ENCODE assay signal across 16 mouse cellular contexts in the genomic region with DNA sequence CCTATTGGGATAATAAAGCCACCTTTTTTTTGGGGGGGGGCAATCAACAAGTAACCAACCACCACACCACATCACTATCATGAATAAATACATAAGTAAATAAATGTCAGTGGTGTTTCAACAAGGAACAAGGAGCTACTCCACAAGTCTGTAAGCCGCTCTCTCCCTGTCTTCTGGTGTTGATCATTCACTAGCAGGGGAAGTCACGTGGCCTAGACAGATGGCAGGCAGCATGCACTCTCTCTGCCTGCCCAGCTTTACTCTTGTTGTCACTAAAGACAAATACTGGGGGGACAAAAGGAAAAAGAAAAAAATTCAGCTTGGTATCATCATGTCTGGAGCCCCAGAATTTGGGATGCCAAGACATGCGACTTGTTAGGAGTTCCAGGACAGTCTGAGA. TPM values are rescaled to one million over a fixed set of nuclear protein-coding genes. Genes with fewer than 3 reads are reported as not detected.
DNase-seq lines count a peak whose midpoint lies in the region; ATAC-seq and TF ChIP-seq lines count a peak whose summit lies in the region.
"Had no signal": no experiment of that assay in that cellular context is flagged by ENCODE, and none has a peak within 500 bp of the region (broad histone marks: within the 10 kb centered on the region; RNA-seq: fewer than 3 reads in every experiment).

No protein-coding gene starts in this region.

- H3K9me3 ChIP-seq in ES-Bruce4 (replicated peaks; ENCODE audit: control insufficient read depth, insufficient read depth, low read length, poor library complexity, severe bottlenecking): no peaks in the 10 kb centered on the region
- H3K9me3 ChIP-seq: hindbrain, embryonic 13.5 days; neural tube, embryonic 12.5 days had no signal

- H3K27ac ChIP-seq in layer of hippocampus, adult 2 months: peak overlapping the region; percentile 51; the same call in 1 of the 2 replicates
- H3K27ac ChIP-seq in ES-Bruce4 (ENCODE audit: insufficient read depth, low read length): no peak overlapping the region
- H3K27ac ChIP-seq: hindbrain, embryonic 13.5 days; neural tube, embryonic 12.5 days had no signal

- H3K4me1 ChIP-seq in ES-Bruce4 (ENCODE audit: control insufficient read depth, insufficient read depth, low read length): peaks cover 8% of the 10 kb centered on the region

- no peak overlapping the region for H3K4me3 ChIP-seq in layer of hippocampus, adult 2 months
- H3K4me3 ChIP-seq in ES-Bruce4 (ENCODE audit: low read depth, low read length): no peak overlapping the region
- H3K4me3 ChIP-seq: erythroblast, embryonic 14.5 days; hindbrain, embryonic 13.5 days; neural tube, embryonic 12.5 days had no signal

- TF ChIP-seq POLR2A in ES-Bruce4 (IDR thresholded peaks at IDR 0.05; ENCODE audit: insufficient read depth, low read length): no peak

- H3K27me3 ChIP-seq in ES-Bruce4 (ENCODE audit: control insufficient read depth, insufficient read depth, low read length, poor library complexity, severe bottlenecking): no peaks in the 10 kb centered on the region
- H3K27me3 ChIP-seq: neural tube, embryonic 12.5 days had no signal

- 0 out of 2 replicates have a peak, but pooled peaks have one; percentile 43 for TF ChIP-seq EP300 in ES-Bruce4 (IDR thresholded peaks at IDR 0.05; ENCODE audit: insufficient read depth, low read depth, low read length)

- no peak for ATAC-seq in granulocyte monocyte progenitor cell, adult 5-6 weeks (replicated peaks; ENCODE audit: poor library complexity, severe bottlenecking)

- intact Hi-C loops in heart, postnatal 14 days (cut with DNase I): no loop called here
- intact Hi-C loops in heart, postnatal 25 days (cut with DNase I): no loop called here

- no peak overlapping the region for H3K9ac ChIP-seq in ES-Bruce4 (ENCODE audit: low read depth, poor library complexity, severe bottlenecking)
- H3K9ac ChIP-seq: hindbrain, embryonic 13.5 days; neural tube, embryonic 12.5 days had no signal

- DNase-seq in layer of hippocampus, adult 2 months (ENCODE audit: low spot score in 2 of 2): peak; percentile 47 to 63
- DNase-seq in layer of hippocampus, adult 9-10 months (ENCODE audit: low spot score): no peak
- peak; percentile 77 for DNase-seq in cerebellum, adult 11-12 months
- peak; percentile 82 for DNase-seq in kidney, adult 9 months
- DNase-seq in heart, postnatal 14 days: no peak
- DNase-seq in heart, postnatal 25 days (ENCODE audit: low spot score): no peak
- DNase-seq: gastrocnemius, postnatal 36 days; liver; lung, postnatal 4 days; right cerebral cortex, postnatal 4 days had no signal

- TF ChIP-seq CTCF in layer of hippocampus, adult 2 months (conservative IDR thresholded peaks at IDR 0.05): no peak
- no peak for TF ChIP-seq CTCF in ES-Bruce4 (IDR thresholded peaks at IDR 0.05; ENCODE audit: low read depth, low read length)

- H3K36me3 ChIP-seq in ES-Bruce4 (ENCODE audit: control insufficient read depth, insufficient read depth, low read length, poor library complexity, severe bottlenecking): peaks cover 3% of the 10 kb centered on the region; the same call in 1 of the 2 replicates
- H3K36me3 ChIP-seq: hindbrain, embryonic 13.5 days; neural tube, embryonic 12.5 days had no signal

RNA-seq across cellular contexts. Expression of a gene that starts 2.9 kb away (rescaled TPM):
- total RNA-seq in layer of hippocampus, adult 2 months (2021): 10 to 100 TPM; 55.1 to 55.8 TPM
- 79.9 and 89.5 TPM in 2 replicates for polyA plus RNA-seq in ES-Bruce4 (2011; ENCODE audit: insufficient read depth, insufficient read length, low read depth, missing spikeins)
- 10 to 100 TPM; 21.4 to 21.7 TPM for total RNA-seq in heart, postnatal 14 days (2021)
- 10 to 100 TPM; 14.3 to 18.4 TPM for total RNA-seq in heart, postnatal 25 days (2021)
- 13.3 and 14.7 TPM in 2 replicates for total RNA-seq in granulocyte monocyte progenitor cell, adult 5-6 weeks (2014; fragmentation: Nextera tagmentation)
- 12.1 and 13.0 TPM in 2 replicates for total RNA-seq in granulocyte monocyte progenitor cell, adult 5-6 weeks (2017)

RNA-seq across cellular contexts. Expression of a gene that starts 25.5 kb away (rescaled TPM):
- 10 to 100 TPM; 46.2 to 46.9 TPM for total RNA-seq in layer of hippocampus, adult 2 months (2021)
- 11.7 and 13.5 TPM in 2 replicates for polyA plus RNA-seq in ES-Bruce4 (2011; ENCODE audit: insufficient read depth, insufficient read length, low read depth, missing spikeins)
- 10 to 100 TPM; 91.4 to 98.7 TPM for total RNA-seq in heart, postnatal 14 days (2021)
- 10 to 100 TPM; 88.8 to 90.4 TPM for total RNA-seq in heart, postnatal 25 days (2021)
- 0.56 TPM in 1 of 2 replicates, not detected in the other for total RNA-seq in granulocyte monocyte progenitor cell, adult 5-6 weeks (2014; fragmentation: Nextera tagmentation)
- total RNA-seq in granulocyte monocyte progenitor cell, adult 5-6 weeks (2017): 0.04 TPM in 1 of 2 replicates, not detected in the other
- total RNA-seq: common myeloid progenitor, adult 5-6 weeks had no signal

Comparison
In these comparisons a context has a peak if more than half of its experiments do, and no peak if none do; other contexts are left out.
1. DNase-seq: peak in layer of hippocampus, adult 2 months (2 of 2), cerebellum, adult 11-12 months (single experiment) and kidney, adult 9 months (single experiment); none in layer of hippocampus, adult 9-10 months (single experiment), heart, postnatal 14 days (0 of 2) and heart, postnatal 25 days (single experiment).
2. RNA of a gene that starts 25.5 kb away (total RNA-seq): 91.4 to 98.7 TPM in heart, postnatal 14 days, 88.8 to 90.4 TPM in heart, postnatal 25 days and 46.2 to 46.9 TPM in layer of hippocampus, adult 2 months; 0.04 to 0.56 TPM in granulocyte monocyte progenitor cell, adult 5-6 weeks; every median in the first group is over 10 times any median in the second.